Mouse (Mus musculus) layer of hippocampus, adult 11-12 months (tissue): ENCODE results near the gene Diaph3.
A peak's percentile ranks its signal among the peaks of the same experiment; 100 is the strongest.

ENCODE experiments used
- DNase-seq: peaks from one replicate; pipeline ENCODE4 v3.0.0; 2022; ENCODE audit warnings: low spot score

The Diaph3 gene

GRCm38 (mm10) chr14:87083911-87084310 is 57.1 kb downstream of the Diaph3 start:
- DNase-seq: no peak

- DNase-seq: no peak
Measured at GRCm38 (mm10) chr14:87079725-87080124, 61.3 kb downstream of the Diaph3 start.

DNA sequence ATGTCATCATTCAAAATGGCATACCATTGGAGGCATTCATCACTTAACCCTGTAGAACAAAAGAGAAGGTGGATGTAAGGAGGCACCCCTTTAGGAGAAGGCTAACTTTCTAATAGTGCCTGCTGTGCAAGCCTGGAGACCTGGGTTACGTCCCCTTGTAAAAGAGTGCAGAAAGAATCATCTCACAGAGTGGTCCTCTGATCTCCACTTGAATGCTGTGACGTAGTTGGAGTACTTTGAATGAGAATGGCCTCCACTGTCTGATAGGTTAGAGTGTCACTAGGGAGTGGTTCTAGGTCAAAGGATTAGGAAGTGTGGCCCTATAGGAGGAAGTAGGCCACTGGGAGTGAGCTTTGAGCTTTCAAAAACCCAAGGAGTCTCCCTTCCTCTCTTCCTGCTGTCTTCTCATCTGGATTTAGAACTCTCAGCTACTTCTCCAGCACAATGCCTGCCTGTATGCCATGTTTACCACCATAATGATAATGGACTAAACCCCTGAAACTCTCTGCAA is 66.0 kb downstream of the Diaph3 start:
- no peak for DNase-seq

- DNase-seq: no peak
Measured at GRCm38 (mm10) chr14:87064281-87064680, 76.8 kb downstream of the Diaph3 start.

DNA sequence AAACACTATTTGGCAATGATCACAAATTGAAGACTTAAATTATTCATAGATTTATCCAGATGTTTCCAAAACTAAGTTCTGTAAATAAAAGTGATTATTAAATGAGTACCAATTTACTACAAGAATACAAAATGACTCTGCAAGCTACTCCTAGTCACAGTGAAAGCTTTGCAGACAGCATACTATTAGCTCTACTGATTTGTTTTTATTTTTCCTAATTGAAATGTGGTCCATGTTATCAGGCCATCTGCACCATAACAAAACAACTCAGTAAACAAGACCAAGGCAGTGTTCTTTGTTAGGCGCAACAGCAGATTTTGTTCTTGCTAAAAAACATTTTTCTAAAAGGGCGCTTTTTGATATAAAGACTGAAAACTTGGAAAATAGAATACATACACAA is 84.9 kb downstream of the Diaph3 start:
- DNase-seq: no peak

GRCm38 (mm10) chr14:87051187-87051586 is 89.8 kb downstream of the Diaph3 start:
- no peak for DNase-seq

- no peak for DNase-seq
Measured at GRCm38 (mm10) chr14:87044401-87044806, 96.6 kb downstream of the Diaph3 start.

DNA sequence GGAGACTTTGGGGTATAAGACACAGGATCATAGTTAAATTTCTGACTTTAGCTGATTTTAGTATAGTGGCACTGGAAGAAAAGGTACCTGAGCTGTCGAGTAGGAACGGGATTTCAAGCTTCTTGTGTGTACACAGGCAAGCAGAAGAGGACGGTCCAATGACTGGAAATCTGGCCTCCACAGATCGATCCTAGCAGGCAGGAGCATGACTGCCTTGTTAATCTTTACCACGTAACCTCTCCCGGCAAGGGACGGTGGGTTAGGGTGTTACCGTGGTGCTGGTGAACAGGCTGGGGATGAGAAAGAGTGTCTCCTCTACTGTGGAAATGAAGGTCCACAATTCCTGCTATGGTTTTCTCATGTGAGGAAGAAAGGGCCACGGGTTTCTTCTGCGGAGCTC is 120.8 kb downstream of the Diaph3 start:
- DNase-seq: no peak

DNA sequence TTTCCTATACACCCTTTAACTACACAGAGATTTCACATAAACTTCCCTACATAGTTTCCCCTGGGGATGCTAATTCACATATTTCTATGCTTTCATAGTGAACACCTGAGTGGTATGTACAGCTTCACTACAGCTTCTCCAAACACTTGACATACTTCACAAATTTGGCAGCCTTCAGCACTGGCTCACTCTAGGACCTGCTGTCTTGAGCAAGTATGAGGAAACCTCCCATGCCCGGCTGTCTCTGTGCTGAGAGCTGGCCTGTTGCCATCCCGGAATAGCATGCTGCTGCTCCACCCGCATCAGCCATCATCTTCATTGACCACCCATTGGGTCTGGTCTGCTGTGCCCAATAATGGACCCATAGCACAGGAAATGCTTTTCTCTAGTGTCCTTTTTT is 121.3 kb downstream of the Diaph3 start:
- DNase-seq: no peak

GRCm38 (mm10) chr14:86997318-86997717 is 143.7 kb downstream of the Diaph3 start:
- DNase-seq: no peak

DNA sequence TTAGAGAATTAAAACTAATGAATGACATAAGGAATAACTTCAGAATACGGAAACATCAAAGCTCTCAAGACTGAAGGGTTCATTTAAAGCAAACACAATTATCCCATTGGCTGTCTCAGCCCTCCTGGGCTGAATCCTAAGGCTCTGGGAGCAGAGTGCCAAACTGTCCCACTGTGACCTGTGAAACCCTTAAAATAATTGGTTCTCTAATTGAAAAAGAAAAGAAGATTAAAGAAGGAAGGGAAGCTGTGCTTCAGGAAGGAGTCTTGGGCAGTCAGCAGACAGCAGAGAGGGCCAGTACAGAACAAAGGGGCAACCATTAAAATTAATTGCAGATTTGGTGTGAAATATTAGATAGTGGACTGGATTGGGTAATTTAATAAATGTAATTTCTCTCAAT is 189.9 kb downstream of the Diaph3 start:
- DNase-seq: no peak

DNA sequence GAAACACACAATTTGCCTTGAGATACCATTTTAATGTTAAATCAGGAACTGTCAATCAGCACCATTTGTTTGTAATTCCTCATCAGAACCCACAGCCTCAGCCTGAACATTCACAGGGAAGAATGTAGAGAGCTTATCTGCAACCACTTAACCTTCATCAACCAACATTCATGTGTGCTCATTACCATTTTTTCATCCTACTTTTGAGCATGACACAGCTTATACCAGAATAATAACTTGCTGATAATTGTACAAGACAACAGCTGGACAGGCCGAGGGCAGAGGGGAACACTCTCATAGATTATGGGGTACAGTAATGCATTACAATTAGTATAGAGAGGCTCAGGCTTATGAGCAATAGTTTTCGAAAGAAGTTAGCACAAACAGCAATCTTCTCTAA is 203.1 kb downstream of the Diaph3 start:
- DNase-seq: no peak

- DNase-seq: no peak
Measured at GRCm38 (mm10) chr14:86936424-86936823, 204.6 kb downstream of the Diaph3 start.

GRCm38 (mm10) chr14:86930763-86931162 is 210.3 kb downstream of the Diaph3 start:
- DNase-seq: no peak

DNA sequence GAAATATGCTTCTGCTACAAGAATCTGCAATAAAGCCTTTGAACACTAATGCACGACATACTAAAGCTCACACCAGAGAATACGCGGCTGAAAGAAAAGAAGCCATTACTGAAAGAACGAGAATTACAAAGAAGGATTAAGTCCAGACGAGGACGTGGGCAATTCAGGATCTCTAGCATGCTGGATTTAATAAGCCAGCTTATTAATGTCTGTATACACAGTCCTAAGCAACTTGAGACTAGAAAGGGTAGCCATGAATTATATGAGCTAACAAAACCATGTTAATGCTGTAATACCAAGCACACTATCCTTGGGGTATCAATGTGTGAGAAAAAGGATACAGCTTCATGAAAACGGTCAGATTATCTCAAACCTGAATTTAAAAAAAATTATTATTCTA is 214.2 kb downstream of the Diaph3 start:
- no peak for DNase-seq

DNA sequence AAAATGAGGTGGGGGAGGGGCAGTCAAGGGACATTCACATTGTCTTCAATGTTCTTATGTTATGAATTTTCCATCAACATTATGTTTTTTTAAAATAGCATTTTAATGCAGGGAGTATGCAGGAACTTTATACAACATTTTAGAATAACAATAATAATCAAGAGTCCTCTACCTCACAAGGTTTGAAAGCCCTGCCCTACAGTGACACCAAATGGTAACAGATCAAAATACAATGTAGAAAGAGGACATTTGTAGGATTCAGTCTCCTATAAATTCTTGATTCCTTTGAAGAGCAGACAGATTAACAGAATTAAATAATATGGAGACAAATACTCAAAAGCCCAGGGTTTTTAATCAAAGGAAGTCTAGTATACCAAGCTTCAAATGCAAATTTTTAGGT is 242.1 kb downstream of the Diaph3 start:
- DNase-seq: no peak

DNA sequence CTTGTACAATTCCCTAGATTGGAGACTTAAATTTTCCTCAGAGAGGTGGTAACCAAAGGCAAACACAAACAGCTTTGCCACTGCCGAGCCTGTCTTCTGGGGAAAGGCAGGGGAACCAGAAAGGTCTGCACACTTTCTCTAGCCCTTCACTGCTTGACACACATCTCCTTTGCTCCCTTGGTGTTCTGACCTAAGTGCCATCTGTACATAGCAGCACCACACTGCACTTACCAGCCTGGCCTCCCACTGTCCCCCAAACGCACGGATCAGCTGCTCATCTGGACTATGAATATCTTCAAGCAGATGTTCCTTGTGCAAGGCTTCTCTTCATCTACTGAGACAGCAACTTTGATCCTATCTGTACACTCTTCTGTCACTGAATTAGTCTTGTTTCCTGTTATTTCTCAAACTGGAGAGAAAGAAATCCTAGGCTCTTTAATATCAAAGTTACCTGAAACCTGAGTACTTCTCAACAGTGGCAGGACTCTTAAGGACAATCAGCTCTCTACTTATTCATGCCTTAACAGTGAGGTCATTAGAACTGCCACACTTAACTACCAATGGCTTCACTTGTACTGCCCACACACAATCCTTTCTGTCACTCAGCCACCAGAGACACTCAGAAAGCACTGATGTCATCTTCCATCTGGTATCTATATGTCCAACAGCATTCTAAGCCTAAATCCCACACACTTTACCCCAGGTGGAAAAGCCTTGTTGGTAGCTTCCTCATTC is 251.8 kb downstream of the Diaph3 start:
- no peak for DNase-seq

GRCm38 (mm10) chr14:86885417-86886098 is 255.5 kb downstream of the Diaph3 start:
- DNase-seq: no peak

- DNase-seq: peak; percentile 66
Measured at GRCm38 (mm10) chr14:86869536-86869935, 271.5 kb downstream of the Diaph3 start.

- peak; percentile 9 for DNase-seq
Measured at GRCm38 (mm10) chr14:86867143-86867542, 273.9 kb downstream of the Diaph3 start.

- no peak for DNase-seq
Measured at GRCm38 (mm10) chr14:86864053-86864452, 277.0 kb downstream of the Diaph3 start.

GRCm38 (mm10) chr14:86861277-86861946 is 279.6 kb downstream of the Diaph3 start:
- peak; percentile 17 for DNase-seq
